Mouse (Mus musculus) neural tube, embryonic 11.5 days (tissue): Measurements from ENCODE around the gene Hist1h2bl. TPM values are rescaled to one million over a fixed set of nuclear protein-coding genes. Genes with fewer than 3 reads are reported as not detected.
A peak's percentile ranks its signal among the peaks of the same experiment; 100 is the strongest.
"Not testable (repeated sequence)": the region's sequence is repeated elsewhere in the genome, so short reads cannot be mapped to it uniquely, and the experiment has no call there.

ENCODE experiments used
- ATAC-seq: fragments of 200-750 bp; cut with Nextera tagmentation; 2 replicates; pipeline ENCODE4 v1.8.0; 2017; ENCODE audit warnings: moderate number of reproducible peaks, mild to moderate bottlenecking, moderate TSS enrichment, moderate library complexity; ENCODE audit not compliant: insufficient read depth, low FRiP score, low TSS enrichment
- DNase-seq: peaks from one replicate; pipeline ENCODE4 v3.0.0-alpha.2; 2015; ENCODE audit warnings: low spot score
- H3K27ac ChIP-seq: fragments of 300-500 bp; sonication (generic); 2 replicates; pipeline ENCODE4 v1.5.1; 2014; ENCODE audit warnings: low read depth, mild to moderate bottlenecking, low read length
- H3K27me3 ChIP-seq: fragments of 300-500 bp; sonication (generic); 2 replicates; pipeline ENCODE4 v1.6.1; 2014; ENCODE audit warnings: mild to moderate bottlenecking, low read length, mixed read lengths; ENCODE audit not compliant: control insufficient read depth, insufficient read depth
- H3K36me3 ChIP-seq: fragments of 300-500 bp; sonication (generic); 2 replicates; pipeline ENCODE4 v1.6.1; 2014; ENCODE audit warnings: mild to moderate bottlenecking, low read length, moderate library complexity, mixed read lengths; ENCODE audit not compliant: control insufficient read depth, insufficient read depth
- H3K4me1 ChIP-seq: fragments of 300-500 bp; sonication (generic); 2 replicates; pipeline ENCODE4 v1.6.1; 2014; ENCODE audit warnings: low read length, mixed read lengths; ENCODE audit not compliant: control insufficient read depth, insufficient read depth
- H3K4me2 ChIP-seq: fragments of 300-500 bp; sonication (generic); 2 replicates; pipeline ENCODE4 v1.6.1; 2014; ENCODE audit warnings: low read depth, mild to moderate bottlenecking, moderate library complexity
- H3K4me3 ChIP-seq: fragments of 300-500 bp; sonication (generic); 2 replicates; pipeline ENCODE4 v1.5.1; 2014; ENCODE audit warnings: low read depth, low read length
- H3K9ac ChIP-seq: fragments of 300-500 bp; sonication (generic); 2 replicates; pipeline ENCODE4 v1.6.1; 2014; ENCODE audit warnings: mild to moderate bottlenecking, low read length
- H3K9me3 ChIP-seq: fragments of 300-500 bp; sonication (generic); 2 replicates; pipeline ENCODE4 v1.6.1; 2016; ENCODE audit warnings: low read length; ENCODE audit not compliant: control insufficient read depth
- WGBS: fragments of 180-500 bp; shearing (Covaris S2); extraction: QIAGEN DNeasy Blood & Tissue Kit; methylation state at CpG from one replicate; pipeline ENCODE4 v1.1.7; 2014; 5-methylcytosine and 5-hydroxymethylcytosine counted together
- polyA plus RNA-seq: library from polyadenylated mRNA; unstranded; fragments of >200 nt; fragmentation: Nextera tagmentation; extraction: Ambion mirVana; gene quantifications from 2 replicates; pipeline ENCODE4 v1.2.1, GENCODE M21; 2014

The Hist1h2bl gene
- polyA plus RNA-seq, 1 experiment from 2014 or later, result 2.3 TPM

- peak; percentile 66 for DNase-seq
- peak; percentile 4; the same call in 1 of the 2 replicates for ATAC-seq
- H3K9ac ChIP-seq, result peak overlapping the region; percentile 69
- H3K27me3 ChIP-seq, H3K36me3 ChIP-seq, H3K9me3 ChIP-seq: not testable (repeated sequence)
- peak overlapping the region; percentile 32 for H3K4me3 ChIP-seq
- WGBS, result 1% methylated on average over 11 of the region's 38 CpGs
- peaks cover 24% of the 10 kb centered on the region for H3K4me1 ChIP-seq
- H3K27ac ChIP-seq, result peak overlapping the region; percentile 87
- H3K4me2 ChIP-seq, result peak overlapping the region; percentile 68
These were observed 823 bp upstream of the Hist1h2bl start for GRCm38 (mm10) chr13:21716540-21717391.

- 1% methylated on average over 22 of the region's 22 CpGs for WGBS
- no peak for ATAC-seq
These were observed 646 bp downstream of the Hist1h2bl start for GRCm38 (mm10) chr13:21715131-21715863.

DNA sequence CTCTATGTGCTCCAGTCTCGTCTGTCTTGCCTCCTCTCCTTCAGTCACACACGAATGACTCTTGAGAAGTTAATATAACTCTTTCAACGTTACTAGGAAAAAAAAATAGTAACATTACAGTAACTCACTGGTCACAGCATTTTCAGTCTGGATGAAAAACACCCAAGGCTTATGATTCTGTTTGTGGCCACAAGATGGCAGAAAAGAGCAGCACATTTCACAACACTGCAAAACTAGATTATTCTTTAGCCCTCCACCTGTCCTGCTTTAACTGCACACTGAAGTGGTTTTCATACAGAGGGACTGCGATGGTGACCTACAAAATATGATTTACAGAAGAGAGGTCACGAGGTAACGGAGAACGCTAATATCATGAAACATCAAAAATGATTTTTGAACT, 1.2 kb downstream of the Hist1h2bl start:
- WGBS, result 2% methylated on average over 7 of the region's 7 CpGs
- Histone ChIP-seq H3K36me3 (no peaks in the 10 kb centered on the region), H3K4me3 (peak overlapping the region; percentile 32; the same call in 1 of the 2 replicates), H3K9ac (peak overlapping the region; percentile 43), H3K9me3 (no peaks in the 10 kb centered on the region), H3K27ac (peak overlapping the region; percentile 75), H3K27me3 (no peaks in the 10 kb centered on the region), H3K4me2 (peak overlapping the region; percentile 56), H3K4me1 (peaks cover 16% of the 10 kb centered on the region)
- DNase-seq, result peak; percentile 44
- ATAC-seq, result no peak

More at GRCm38 (mm10) chr13:21715131-21715863, 646 bp downstream of the Hist1h2bl start:
- no peaks in the 10 kb centered on the region for H3K36me3 ChIP-seq
- peak overlapping the region; percentile 56 for H3K4me2 ChIP-seq
- H3K9ac ChIP-seq, result peak overlapping the region; percentile 43
- H3K9me3 ChIP-seq, result no peaks in the 10 kb centered on the region
- DNase-seq, result peak; percentile 41
- peak overlapping the region; percentile 75 for H3K27ac ChIP-seq
- no peaks in the 10 kb centered on the region for H3K27me3 ChIP-seq
- peak overlapping the region; percentile 32 for H3K4me3 ChIP-seq
- H3K4me1 ChIP-seq, result peaks cover 16% of the 10 kb centered on the region

GRCm38 (mm10) chr13:21711698-21712097, 4.2 kb downstream of the Hist1h2bl start:
- no peak for ATAC-seq
- peaks cover 6% of the 10 kb centered on the region; the same call in 1 of the 2 replicates for H3K4me1 ChIP-seq
- H3K4me2 ChIP-seq, result peak overlapping the region; percentile 44
- WGBS, result 32% methylated on average over 4 of the region's 4 CpGs
- no peaks in the 10 kb centered on the region for H3K27me3 ChIP-seq
- H3K36me3 ChIP-seq, result no peaks in the 10 kb centered on the region
- peak overlapping the region; percentile 37 for H3K4me3 ChIP-seq
- no peak overlapping the region for H3K27ac ChIP-seq
- no peaks in the 10 kb centered on the region for H3K9me3 ChIP-seq
- no peak for DNase-seq
- no peak overlapping the region for H3K9ac ChIP-seq

DNA sequence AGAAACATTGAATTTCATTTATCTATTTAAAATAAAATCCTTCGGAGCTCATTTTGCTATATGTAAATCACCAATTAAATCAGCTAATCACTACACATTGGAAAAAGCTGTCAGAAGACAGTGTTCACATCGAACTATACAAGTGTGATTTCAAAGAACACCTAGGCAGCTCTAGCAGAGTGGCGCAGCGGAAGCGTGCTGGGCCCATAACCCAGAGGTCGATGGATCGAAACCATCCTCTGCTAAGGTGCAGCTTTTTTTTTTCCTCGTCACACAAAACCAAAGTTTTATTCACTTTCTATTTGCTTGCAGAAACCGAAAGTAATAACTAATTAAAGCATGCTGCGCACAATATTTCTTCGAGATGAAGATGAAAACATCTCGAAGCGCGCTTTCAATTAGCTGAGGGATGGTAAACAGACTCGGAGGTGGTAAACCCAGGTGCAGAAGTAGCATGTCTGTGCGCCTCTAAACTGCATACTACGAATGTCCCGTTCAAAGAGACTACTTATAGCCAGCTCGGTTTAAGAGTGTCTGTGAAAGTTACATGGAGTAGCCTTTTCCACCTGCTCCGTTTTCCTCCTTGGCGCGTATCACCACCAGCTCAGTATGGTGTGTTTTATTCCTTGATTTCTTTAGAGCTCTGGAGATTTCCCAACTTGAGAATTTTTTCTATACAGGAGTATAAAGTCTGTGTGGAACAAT, 5.0 kb downstream of the Hist1h2bl start:
- Histone ChIP-seq H3K27me3 (no peaks in the 10 kb centered on the region), H3K4me1 (peaks cover 6% of the 10 kb centered on the region; the same call in 1 of the 2 replicates), H3K4me3 (peak overlapping the region; percentile 37), H3K9me3 (no peaks in the 10 kb centered on the region), H3K27ac (no peak overlapping the region), H3K36me3 (no peaks in the 10 kb centered on the region), H3K4me2 (peak overlapping the region; percentile 44), H3K9ac (no peak overlapping the region)
- 2% methylated on average over 22 of the region's 22 CpGs for WGBS
- peak; percentile 78 for ATAC-seq
- peak; percentile 77 for DNase-seq

GRCm38 (mm10) chr13:21710031-21710711, 5.8 kb downstream of the Hist1h2bl start:
- DNase-seq (peak; percentile 88), ATAC-seq (peak; percentile 81)
- Histone ChIP-seq H3K4me3 (peak overlapping the region; percentile 63), H3K9ac (peak overlapping the region; percentile 61), H3K27ac (0 out of 2 replicates have a peak overlapping the region, but pooled peaks have one; percentile 23), H3K4me2 (peak overlapping the region; percentile 33), H3K9me3 (no peaks in the 10 kb centered on the region), H3K4me1 (peaks cover 3% of the 10 kb centered on the region; the same call in 1 of the 2 replicates), H3K36me3 (no peaks in the 10 kb centered on the region), H3K27me3 (no peaks in the 10 kb centered on the region)
- under 1% methylated on average over 32 of the region's 32 CpGs for WGBS

- no peak overlapping the region for H3K27ac ChIP-seq
- H3K27me3 ChIP-seq, result no peaks in the 10 kb centered on the region
- H3K4me2 ChIP-seq, result no peak overlapping the region
- H3K9me3 ChIP-seq, result no peaks in the 10 kb centered on the region
- ATAC-seq, result no peak
- H3K9ac ChIP-seq, result no peak overlapping the region
- no peak for DNase-seq
- H3K4me1 ChIP-seq, result no peaks in the 10 kb centered on the region
- WGBS, result 73% methylated on average over 4 of the region's 4 CpGs
- H3K36me3 ChIP-seq, result no peaks in the 10 kb centered on the region
- H3K4me3 ChIP-seq, result no peak overlapping the region
These were observed 9.3 kb downstream of the Hist1h2bl start for GRCm38 (mm10) chr13:21706669-21707068.

DNA sequence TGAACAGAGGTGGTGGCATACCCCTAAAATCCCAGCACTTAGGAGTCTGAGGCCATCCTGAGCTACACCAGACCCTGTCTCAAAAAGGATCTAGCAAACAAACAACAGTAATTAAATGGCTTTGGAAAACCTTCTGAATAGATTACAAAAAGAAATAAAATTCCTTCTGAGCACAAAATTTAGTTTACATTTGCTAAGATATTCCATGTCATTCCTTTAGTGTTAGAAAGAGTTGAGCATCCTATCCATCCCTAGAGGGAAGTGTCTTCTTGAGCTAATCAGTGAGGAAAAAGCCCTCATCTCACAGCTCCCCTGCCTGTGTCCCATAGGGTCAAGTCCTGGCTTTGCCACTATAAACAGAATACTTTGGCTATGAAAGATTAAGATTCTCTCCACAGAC, 18.1 kb downstream of the Hist1h2bl start, which contains the start of gene Olfr1359:
Gene Olfr1359, plus strand, starts transcription at position 301 of the 400 bp plus-strand sequence.
- H3K9ac ChIP-seq, result no peak within 1 kb of the TSS
- no peak within 1 kb of the TSS for H3K4me3 ChIP-seq
- no peak within 1 kb of the TSS for H3K4me2 ChIP-seq
- no peaks in the 10 kb centered on the region for H3K9me3 ChIP-seq
- ATAC-seq (no peak), DNase-seq (no peak)
- H3K27ac ChIP-seq, result no peak within 1 kb of the TSS
- H3K36me3 ChIP-seq, result no peaks in the 10 kb centered on the region
- no peaks in the 10 kb centered on the region for H3K4me1 ChIP-seq
- H3K27me3 ChIP-seq, result no peaks in the 10 kb centered on the region
